Mouse (Mus musculus): ENCODE measurements around the gene Iffo2.

Iffo2 gene

DNA sequence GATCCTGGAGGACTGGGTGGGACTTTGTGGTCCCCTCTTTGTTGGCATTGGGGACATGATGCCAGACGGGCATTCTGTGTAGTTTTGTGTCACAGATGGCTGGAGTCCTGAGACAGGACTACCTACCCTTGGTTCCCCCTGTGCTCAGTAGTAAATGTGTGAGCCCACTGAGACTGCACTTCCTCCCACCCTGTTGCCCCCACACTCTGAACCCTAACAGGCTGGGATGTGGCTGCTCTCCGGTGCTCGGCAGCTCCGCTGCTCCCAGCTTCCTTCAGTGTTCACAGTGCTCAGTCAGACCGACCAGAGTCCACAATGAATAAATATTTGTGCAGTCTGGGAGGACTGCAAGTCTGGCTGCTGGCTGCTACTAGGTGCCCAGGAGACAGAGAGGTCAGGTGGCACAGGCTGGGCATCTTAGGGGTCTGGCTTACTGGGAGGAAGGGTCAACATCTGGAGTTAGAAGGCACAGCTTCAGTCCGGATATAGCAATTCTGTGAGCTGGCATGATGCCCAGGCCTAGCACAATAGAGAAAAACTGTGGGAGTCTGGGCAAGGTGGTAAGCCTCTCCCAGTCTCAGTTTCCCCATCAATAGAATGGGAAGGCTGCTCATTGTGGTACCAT is 51.2 kb downstream of the Iffo2 start:
- DNase-seq (ENCODE audit: low spot score) = no peak

DNA sequence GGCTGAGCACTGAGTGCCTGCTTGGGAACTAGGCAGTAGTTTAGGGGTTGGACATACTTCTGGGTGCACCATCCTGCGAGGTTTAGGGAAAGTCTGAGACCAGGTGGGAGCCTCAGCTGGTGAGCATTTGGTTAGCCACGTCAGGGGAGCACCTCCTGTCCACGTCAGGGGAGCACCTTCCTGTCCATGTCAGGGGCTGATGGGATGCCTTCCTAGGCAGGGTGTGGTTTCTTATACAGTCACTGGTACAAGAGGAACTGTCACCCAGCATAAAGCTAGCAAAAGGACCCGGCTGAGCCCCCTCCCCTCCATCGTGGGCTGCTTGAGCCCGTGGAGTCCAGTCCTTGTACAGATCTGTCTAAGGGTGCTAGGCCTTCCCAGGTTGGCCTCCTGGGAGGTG is 52.0 kb downstream of the Iffo2 start:
- no peak for DNase-seq (ENCODE audit: low spot score)

DNA sequence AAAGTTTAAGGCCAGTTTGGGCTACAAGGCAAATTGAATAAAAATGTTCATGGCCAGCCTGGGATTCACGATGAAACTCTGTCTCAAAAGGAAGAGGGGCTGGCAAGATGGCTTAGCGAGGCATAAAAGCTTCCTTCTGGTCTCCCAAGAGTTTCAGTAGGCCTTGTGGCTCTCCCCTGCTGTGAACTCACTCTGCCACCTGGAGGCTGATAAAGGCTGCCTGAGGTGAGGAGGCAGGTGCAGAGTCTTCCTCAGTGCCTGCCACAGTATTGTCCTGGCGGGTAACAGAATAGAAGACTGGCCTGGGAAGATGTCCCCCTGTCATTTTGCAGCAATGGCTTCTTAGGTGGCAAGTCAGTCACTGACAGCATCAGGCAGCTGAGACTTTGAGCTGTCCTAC is 52.6 kb downstream of the Iffo2 start:
- no peak for DNase-seq (ENCODE audit: low spot score)

DNA sequence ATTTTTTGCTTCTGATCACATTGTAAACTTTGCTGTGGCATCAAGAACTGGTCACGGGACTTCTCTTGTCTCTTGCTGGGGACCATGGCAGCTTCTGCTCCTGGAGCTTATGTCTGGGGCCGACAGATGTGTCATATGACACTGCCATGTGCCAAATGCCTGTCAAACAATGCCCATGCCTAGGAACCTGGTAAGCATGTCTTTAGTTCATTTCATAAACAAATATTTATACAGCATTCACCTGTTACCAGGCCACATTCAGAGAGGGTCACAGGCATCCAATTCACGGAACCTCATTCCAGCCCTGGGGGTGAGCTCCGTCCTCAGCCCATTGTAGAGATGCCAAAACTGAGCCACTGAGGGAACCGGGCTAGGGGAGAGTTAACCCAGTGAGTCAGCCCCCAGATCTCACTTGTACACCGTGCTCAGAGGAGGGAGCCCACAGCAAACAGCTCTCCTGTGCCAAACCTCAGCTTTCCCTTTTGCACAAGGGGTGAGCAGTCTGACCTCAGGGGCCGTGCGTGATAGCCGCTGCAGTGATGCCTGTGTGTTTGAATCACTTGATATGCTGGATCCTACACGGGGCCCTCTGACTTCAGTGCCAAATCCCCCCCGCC is 53.4 kb downstream of the Iffo2 start:
- DNase-seq (ENCODE audit: low spot score) = no peak

DNA sequence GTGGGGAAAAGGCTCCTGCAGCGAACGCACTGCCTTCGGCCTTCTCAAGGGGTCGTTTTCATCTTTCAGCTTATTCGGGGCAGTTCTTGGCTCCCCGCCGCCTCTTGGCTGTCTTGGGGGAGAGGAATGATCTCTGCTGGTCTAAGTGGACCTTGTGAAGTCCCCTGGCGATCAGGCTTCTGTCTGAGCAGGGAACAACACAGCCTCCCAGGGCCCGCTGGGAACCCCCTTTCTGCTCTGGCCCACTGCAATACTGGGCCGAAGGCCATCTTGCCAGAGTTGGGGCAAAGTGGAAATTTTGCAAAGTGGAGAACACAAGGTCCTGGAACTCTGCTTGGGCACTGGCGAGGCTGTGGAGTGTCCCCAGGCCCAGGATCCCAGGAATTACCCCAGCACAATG is 54.4 kb downstream of the Iffo2 start:
- no peak for DNase-seq (ENCODE audit: low spot score)

DNA sequence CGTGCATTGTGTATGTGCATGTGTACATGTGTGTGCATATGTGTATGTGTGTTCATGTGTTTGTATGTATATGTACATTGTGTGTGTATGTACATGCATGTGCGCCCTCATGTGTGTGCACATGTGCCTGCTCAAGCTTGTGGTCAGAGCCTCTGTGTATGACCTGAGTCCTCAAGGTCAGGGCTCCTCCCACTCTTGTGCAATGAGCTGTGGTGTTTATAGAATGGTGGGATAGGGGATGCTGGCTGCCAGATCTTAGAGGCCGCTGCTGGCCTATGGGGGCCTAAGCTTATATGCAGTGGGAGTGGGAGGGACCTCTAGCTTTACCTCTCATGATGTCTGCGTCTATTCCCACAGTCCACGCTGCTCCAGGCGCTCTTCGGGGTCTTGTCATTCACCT is 55.4 kb downstream of the Iffo2 start:
- DNase-seq (ENCODE audit: low spot score) = no peak

DNA sequence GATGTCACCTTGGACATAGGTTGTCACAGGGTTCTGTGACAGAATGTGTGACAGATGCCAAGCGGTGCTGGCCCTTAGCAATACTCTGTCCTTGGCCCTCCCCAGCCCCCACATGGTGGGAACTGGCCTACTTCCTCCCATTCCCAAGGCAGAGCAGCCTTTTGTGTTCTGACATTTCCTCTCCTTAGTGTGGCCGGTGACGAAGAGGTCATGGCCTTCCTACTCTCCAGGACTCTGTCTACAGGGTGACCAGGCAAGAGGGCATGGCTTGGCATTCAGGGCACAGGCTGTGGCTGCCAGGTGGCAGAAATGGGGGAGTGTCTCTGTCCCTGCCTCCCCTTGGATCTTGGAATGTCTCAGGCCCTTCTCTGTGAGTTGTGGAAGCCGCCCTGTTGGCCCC is 57.0 kb downstream of the Iffo2 start:
- DNase-seq (ENCODE audit: low spot score) = no peak

DNA sequence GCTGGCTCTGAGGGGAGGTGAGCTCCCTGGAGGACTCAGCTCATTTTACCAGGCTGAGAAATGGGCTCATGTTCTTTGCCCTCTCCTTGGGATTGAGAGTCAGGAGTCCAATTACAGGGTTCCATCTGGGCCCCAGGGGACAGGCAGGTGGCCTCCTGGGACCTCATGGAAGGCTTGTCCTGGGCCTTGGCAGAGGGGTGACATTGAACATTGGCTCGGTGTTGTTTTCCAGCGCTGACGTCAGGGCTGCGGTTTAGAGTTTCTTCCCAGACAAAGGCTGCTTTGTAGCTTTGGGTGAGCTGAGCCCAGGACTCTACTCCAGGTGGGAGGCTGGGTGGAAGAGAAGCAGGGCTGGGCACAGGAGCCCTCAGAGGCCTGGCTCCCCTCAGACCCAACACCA is 57.4 kb downstream of the Iffo2 start:
- DNase-seq (ENCODE audit: low spot score) = no peak

DNA sequence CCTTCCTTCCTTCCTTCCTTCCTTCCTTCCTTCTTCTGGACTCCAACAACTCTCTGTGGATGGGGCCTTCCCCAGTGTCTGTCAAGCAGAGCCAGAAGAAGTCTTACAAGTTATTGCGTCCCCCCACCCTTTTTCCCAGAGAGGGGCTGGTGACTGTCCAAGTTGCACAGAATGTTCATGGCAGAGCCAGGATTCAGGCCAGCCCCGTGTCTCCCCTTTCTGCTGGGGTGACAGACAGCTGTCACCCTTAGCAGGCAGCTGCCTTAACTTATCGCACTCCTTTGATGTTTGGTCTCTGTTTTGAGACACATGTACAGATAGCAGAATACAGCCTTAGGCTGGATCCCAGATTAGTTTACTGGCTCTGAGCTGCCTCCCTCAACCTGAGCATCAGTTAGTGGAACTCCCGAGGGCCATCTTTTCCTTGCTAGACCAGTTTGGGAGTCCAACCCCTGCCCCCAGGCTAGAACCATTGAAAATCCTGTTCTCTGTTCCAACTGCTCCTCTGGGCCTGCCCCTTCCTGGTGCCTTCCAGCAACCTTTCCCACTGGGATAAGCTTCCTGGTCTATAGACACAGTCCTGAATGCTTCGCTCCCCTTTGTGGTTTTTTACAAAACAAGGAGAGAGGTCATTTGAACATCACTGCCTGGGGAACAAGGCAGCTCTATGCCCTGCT is 59.1 kb downstream of the Iffo2 start:
- no peak for DNase-seq (ENCODE audit: low spot score)

DNA sequence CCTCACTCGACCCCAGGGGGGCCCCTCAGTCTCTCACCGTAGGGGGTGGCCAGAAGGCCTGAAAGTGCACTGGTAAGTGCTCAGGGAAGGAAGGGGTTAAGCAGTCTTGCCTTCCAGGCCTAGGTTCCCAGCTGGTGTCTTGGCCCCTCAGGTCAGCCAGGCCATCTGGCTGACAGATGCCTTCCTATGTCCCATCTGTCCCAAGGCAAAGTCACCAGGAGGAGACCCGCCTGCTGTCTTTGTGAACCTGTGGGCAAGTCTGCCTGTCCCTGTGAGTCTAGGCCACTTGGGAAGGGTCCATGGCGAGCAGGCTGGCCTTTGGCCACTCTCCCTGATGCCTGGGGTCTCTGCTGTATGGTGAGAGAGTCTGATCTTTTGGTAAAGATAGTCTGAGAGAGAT is 60.1 kb downstream of the Iffo2 start:
- no peak for DNase-seq (ENCODE audit: low spot score)

DNA sequence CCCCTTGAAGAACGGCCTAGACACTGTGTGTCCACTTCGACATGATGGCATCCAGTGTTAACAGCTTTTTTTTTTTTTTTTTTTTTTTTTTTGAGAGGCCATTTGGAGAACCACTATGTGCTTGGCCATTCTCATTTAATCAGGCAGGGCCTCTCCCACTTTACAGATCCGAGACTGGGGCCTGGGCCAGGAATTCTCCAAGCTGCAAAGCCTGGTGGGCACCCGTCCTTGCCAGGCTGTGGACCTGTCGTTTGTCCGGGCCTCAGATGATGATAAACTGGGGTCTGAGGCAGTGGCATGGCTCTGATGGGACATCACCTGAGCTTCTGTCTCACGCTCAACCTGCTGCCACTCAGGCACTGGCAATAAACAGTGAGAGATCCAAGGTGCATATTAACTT is 62.5 kb downstream of the Iffo2 start:
- DNase-seq (ENCODE audit: low spot score) = no peak

DNA sequence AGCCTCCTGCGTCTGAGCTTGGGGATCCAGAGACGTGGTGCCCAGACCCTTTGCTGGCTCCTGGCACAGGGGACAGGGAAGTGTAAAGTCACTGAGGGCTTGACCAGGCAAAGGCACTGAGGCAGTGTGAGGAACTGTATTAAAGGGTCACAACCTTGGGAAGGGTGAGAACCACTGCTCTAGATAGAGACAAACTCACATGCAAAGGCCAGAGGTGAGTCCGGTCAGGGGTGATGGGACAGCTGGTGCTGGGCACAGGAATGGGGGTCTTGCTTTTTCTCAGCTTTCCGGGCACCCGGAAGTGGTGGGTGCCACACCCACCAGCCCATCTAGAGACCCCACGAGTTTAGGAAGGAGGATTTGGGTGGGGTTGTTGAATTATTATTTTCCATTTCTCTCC is 63.0 kb downstream of the Iffo2 start:
- no peak for DNase-seq (ENCODE audit: low spot score)

DNA sequence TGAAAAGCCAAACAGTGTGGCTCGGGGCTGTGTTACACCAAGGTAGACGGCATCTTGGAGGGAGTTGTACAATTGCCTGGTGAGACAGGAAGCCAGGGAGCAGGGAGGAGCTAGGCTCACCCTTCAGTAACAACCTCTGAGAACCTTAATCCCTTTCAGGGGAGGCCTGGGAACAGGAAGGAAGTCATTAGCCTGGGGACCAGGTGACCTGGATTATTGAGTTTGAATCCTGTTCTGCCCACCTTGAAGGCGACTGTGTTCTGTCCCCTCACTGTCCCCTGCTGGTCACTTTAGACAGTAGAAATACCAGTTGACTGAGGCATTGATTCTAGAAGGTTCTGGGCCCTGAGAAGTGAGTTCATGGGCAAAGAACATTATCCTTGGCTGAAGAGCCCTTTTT is 63.7 kb downstream of the Iffo2 start:
- no peak for DNase-seq (ENCODE audit: low spot score)

DNA sequence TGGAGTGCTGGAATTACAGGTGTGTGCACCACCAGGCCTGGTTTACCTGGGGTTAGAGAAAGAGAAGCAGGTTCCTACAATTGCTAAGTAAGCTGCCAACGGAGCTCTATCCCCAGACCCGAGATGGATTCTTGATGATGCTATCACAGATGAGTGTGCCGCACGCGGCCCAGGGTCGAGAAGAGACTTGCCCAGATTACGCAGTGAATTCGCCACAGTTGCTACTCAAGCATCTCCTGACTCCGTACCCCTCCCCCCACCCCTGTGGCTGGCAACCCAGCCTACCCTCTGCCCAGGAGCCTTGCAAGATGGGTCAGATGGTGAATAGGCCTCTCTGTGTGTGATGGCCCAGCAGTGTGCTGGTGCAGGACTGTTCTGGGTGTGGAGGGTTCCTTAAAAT is 66.4 kb downstream of the Iffo2 start:
- DNase-seq (ENCODE audit: low spot score) = no peak

DNA sequence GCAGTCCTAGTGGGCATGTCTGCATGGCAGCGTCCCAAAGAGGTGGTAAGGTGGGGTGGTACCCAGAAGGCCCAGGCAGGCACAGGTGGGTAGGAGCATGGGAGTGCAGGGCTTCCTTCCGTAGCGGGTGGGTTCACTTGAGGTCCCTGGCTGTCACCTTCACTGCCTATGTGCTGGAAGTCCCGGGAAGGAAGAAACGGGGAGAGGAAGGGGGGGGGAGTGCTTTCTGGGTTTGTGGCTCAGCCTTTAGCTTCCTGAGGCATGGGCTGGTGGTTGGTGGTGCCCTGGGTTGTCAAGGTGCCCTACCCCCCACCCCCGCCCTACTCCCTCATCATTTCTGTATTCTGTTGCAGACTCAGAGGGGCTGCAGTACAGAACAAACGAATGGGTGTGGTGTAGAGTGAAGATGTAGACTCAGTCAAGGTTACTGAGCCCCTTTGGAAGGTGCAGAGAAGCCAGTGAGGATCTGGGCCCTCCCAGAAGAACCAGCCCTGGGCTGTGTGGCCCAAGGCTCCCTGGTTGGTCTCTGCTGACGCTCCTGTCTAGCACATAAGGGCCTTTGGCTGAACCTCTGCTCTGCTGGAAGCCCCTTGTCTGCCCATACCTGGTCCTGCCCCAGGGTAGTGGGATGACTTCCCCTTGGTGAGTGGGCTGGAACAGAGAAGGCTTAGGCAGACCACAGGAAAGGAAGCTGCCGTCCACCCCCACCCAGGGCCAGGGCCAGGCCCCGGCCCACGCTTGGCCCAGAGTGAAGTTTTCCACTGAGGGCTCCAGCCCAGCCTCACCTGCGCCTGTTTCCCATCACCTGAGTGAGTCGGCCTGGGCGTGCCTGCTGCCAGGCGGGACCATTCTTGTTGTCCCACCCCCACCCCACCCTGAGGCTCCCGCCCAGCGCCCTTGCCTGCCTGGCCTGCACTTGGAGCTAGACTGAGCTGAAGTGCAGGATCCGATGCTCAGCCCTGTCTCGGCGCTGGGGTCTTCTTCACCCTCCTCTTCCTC is 67.2 kb downstream of the Iffo2 start:
- no peak for DNase-seq (ENCODE audit: low spot score)

DNA sequence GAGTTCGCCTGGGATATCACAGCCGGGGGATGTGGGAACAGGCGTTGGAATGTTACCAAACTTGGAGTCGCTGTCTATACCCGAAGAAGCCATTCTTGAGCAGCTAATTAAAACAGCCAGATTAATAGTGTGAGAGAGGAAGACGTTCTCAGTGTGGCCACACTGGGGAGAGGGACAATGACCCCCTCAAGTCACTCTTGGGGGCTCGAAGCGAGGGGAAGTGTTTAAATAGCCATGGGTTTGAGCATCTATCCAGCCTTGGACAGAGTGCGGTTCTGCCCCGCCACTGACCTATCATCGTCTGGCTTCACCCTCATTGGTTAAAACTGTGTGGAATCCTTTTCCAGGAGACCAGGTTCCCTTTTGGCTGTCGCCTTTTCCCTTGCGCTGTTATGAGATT is 68.0 kb downstream of the Iffo2 start:
- DNase-seq (ENCODE audit: low spot score) = no peak

DNA sequence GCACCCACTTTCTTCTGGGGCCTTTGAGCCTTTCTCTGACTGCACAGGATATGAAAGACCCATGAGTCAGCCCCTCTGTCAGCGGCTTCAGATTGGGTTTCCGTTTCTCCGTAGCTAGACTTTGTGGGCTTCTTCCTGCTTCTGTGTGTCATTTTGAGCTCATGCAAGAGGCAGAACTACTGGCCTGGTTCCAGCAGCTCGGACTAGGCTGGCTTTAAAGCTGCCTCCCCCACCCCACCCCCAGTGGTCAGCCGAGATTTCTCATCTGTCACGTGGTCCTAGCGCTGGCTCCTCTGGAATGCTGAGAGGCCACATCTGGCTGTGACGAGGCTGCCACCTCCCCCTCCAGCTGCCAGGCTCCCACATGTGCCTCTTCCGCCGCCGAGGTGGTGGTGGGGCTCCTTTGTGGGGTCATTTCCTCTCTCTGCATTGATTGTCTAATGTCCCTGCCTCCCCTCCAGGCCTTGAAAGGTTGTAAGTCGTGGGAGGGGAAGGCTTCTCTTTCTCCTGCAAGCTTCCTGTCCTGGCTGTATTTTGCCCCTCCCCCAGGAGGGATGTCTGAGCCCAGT is 68.7 kb downstream of the Iffo2 start:
- peak; percentile 85 for DNase-seq (ENCODE audit: low spot score)

DNA sequence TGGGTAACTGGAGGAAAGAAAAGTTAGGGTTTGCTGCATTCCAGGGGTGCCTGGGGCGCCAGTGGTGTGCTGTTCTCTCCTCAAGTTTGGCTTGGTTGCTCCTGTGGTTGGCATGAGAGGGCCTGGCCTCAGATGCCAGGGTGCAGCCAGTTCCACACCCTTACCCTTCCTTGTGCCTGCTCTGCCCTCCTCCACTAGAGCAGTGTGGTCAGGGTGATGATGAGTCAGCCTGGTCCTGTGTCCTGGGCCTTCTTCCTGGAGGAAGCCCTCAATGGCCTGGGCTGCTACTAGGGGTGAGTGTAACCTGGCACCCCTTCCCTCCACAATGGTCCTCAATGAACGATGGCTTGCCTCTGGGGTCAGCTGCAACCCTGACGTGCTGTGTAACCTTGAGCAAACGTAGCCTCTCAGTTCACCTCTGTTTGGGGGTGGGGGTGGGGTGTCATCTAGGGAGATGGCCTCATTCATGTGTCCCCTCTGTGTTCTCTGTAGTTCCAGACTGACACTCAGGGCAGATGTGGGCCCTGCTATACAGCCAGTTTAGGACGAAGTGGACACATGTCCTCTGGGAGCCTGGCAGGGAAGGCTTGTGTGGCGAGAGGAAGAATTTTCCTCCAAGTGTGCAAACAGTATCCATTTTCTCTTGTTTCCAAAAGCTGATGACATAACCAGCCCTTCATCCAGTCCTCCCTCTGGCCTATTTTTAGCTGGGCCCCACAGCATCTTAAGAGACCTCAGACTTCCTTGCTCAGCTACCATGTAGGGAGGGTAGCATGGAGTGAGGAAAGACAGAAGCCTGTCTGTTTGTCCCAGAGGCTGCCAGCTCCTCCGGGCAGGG is 71.4 kb downstream of the Iffo2 start:
- DNase-seq (ENCODE audit: low spot score) = no peak

DNA sequence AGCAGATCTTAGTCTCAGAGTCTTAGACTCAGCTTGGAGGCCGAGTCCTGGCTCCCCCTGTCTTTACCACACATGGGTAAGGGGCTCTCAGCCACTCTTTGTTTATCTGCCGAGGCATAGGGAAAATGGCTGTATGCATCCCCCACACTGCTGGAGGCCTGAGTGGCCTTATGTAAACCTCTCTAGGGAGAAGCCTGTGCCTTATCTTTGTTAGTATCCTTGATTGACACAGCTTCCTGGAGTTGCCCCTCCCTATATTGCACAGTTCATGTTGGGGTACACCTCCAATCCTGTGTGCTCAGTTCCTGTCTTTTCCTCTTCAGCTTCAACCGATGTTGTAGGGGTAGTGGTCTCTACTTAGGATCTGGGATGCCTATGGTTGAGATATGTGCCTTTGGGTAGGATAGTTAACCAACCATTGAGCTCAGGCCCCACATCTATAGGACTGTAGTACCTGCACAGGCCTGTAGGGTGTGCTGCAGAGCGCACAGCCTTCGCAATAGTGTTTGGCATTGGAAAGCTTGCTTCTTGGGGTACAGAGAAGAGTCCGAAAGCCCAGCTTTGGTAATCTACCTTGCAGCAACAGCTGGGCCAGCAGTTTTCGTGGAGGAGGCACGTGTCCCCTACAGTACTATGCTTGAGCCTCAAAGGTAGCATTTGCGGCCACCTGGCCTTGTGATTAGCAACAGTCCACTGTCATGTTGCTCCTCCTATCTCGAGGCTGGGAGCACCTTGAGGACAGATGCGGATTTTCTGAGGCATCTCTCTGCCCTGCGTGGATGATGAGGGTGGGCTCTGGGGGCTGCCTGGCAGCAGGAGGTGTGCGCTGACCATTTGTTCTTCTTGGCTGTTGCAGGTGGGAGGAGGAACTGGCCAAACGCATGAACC is 72.3 kb downstream of the Iffo2 start, which contains the start of gene Gm21969:
Gm21969 (plus strand) TSS at position 830 of the 888 bp plus-strand sequence.
- DNase-seq (ENCODE audit: low spot score) = peak; percentile 40

DNA sequence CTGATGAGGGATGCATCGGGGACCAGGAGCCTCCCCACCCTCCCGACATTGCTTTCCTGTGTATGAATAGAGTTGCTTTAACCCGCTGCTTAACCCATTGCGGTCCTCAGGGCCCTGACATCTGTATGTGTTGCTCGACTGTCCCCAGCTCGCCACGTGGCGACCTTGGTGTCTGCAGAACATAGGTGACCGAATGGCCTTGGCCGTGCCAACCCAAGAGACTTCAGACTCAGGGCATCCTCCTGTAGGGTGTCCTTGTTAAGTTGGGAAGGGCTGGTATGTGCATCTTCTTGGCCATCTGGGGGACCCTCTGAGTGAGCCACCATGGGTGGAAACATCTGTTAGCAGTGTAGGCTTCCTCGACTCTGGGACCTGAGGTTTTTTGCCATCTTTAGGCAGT is 74.9 kb downstream of the Iffo2 start:
- DNase-seq (ENCODE audit: low spot score) = no peak
